Mouse (Mus musculus) hindbrain, embryonic 12.5 days (tissue): Measurements from ENCODE around the gene Ctcf. TPM values are rescaled to one million over a fixed set of nuclear protein-coding genes. Genes with fewer than 3 reads are reported as not detected.

Experiments used
- ATAC-seq: fragments of 200-750 bp; cut with Nextera tagmentation; 2 replicates; pipeline ENCODE4 v1.8.0; 2017; ENCODE audit warnings: moderate TSS enrichment; ENCODE audit not compliant: low FRiP score
- H3K27ac ChIP-seq: fragments of 300-500 bp; sonication (generic); 2 replicates; pipeline ENCODE4 v1.5.1; 2016; ENCODE audit warnings: mild to moderate bottlenecking
- H3K27me3 ChIP-seq: fragments of 300-500 bp; sonication (generic); 2 replicates; pipeline ENCODE4 v1.6.1; 2016; ENCODE audit warnings: mild to moderate bottlenecking
- H3K36me3 ChIP-seq: fragments of 300-500 bp; sonication (generic); 2 replicates; pipeline ENCODE4 v1.6.1; 2016; ENCODE audit warnings: mild to moderate bottlenecking
- H3K4me1 ChIP-seq: fragments of 300-500 bp; sonication (generic); 2 replicates; pipeline ENCODE4 v1.6.1; 2016
- H3K4me2 ChIP-seq: fragments of 300-500 bp; sonication (generic); replicated peaks from 2 replicates; pipeline ENCODE4 v1.6.1; 2016; ENCODE audit warnings: mild to moderate bottlenecking
- H3K4me3 ChIP-seq: fragments of 300-500 bp; sonication (generic); 2 replicates; pipeline ENCODE4 v1.5.1; 2016; ENCODE audit warnings: mild to moderate bottlenecking
- H3K9ac ChIP-seq: fragments of 300-500 bp; sonication (generic); 2 replicates; pipeline ENCODE4 v1.6.1; 2016; ENCODE audit warnings: mild to moderate bottlenecking, moderate library complexity
- H3K9me3 ChIP-seq: fragments of 300-500 bp; sonication (generic); replicated peaks from 2 replicates; pipeline ENCODE4 v1.6.1; 2016; ENCODE audit warnings: mild to moderate bottlenecking
- WGBS: fragments of 180-500 bp; shearing (Covaris S2); methylation state at CpG from one replicate; pipeline ENCODE4 v1.1.7; 2016; 5-methylcytosine and 5-hydroxymethylcytosine counted together
- polyA plus RNA-seq: library from polyadenylated mRNA; unstranded; fragments of >200 nt; fragmentation: Nextera tagmentation; extraction: Ambion mirVana; gene quantifications from 2 replicates; pipeline ENCODE4 v1.2.1, GENCODE M21; 2016

Ctcf gene
- polyA plus RNA-seq, 1 experiment from 2014 or later: 139 TPM

GRCm38 (mm10) chr8:105685325-105685724 lies 49.0 kb downstream of the Ctcf start:
- Histone ChIP-seq H3K27me3 (no peaks in the 10 kb centered on the region), H3K4me3 (no peak overlapping the region), H3K36me3 (peaks cover 38% of the 10 kb centered on the region), H3K9me3 (no peaks in the 10 kb centered on the region), H3K27ac (no peak overlapping the region), H3K4me1 (peaks cover 7% of the 10 kb centered on the region), H3K9ac (no peak overlapping the region), H3K4me2 (no peak overlapping the region; the same call in 1 of the 2 replicates)
- ATAC-seq: no peak
- 85% methylated on average over 7 of the region's 7 CpGs for WGBS

- Histone ChIP-seq H3K9ac (no peak within 1 kb of the TSS), H3K27me3 (no peaks in the 10 kb centered on the region), H3K4me3 (no peak within 1 kb of the TSS; the same call in 1 of the 2 replicates), H3K36me3 (peaks cover 33% of the 10 kb centered on the region), H3K4me1 (peaks cover 7% of the 10 kb centered on the region), H3K4me2 (peak within 1 kb of the TSS; percentile 26; the same call in 1 of the 2 replicates), H3K27ac (no peak within 1 kb of the TSS), H3K9me3 (no peaks in the 10 kb centered on the region)
- 13% methylated on average over 26 of the region's 26 CpGs for WGBS
- ATAC-seq: peak; percentile 47; the same call in 1 of the 2 replicates
Observed at GRCm38 (mm10) chr8:105685796-105686308, 49.5 kb downstream of the Ctcf start, which contains the start of gene Carmil2. Gene Carmil2 (plus strand): TSS chr8:105686274.

- Histone ChIP-seq H3K9ac (no peak overlapping the region), H3K27ac (no peak overlapping the region), H3K4me1 (peaks cover 7% of the 10 kb centered on the region), H3K36me3 (peaks cover 26% of the 10 kb centered on the region), H3K4me3 (no peak overlapping the region), H3K4me2 (no peak overlapping the region), H3K27me3 (no peaks in the 10 kb centered on the region), H3K9me3 (no peaks in the 10 kb centered on the region)
- no peak for ATAC-seq
- 65% methylated on average over 6 of the region's 6 CpGs for WGBS
Observed at GRCm38 (mm10) chr8:105686551-105686950, 50.2 kb downstream of the Ctcf start.

GRCm38 (mm10) chr8:105687512-105687911 lies 51.1 kb downstream of the Ctcf start:
- peaks cover 7% of the 10 kb centered on the region for H3K4me1 ChIP-seq
- H3K4me3 ChIP-seq: no peak overlapping the region
- H3K27me3 ChIP-seq: no peaks in the 10 kb centered on the region
- no peak overlapping the region for H3K9ac ChIP-seq
- no peak for ATAC-seq
- 72% methylated on average over 8 of the region's 8 CpGs for WGBS
- no peak overlapping the region for H3K27ac ChIP-seq
- peaks cover 18% of the 10 kb centered on the region for H3K36me3 ChIP-seq
- H3K4me2 ChIP-seq: no peak overlapping the region
- no peaks in the 10 kb centered on the region for H3K9me3 ChIP-seq

GRCm38 (mm10) chr8:105688242-105688752 lies 51.9 kb downstream of the Ctcf start:
- Histone ChIP-seq H3K36me3 (peaks cover 16% of the 10 kb centered on the region), H3K27me3 (no peaks in the 10 kb centered on the region), H3K4me1 (peaks cover 7% of the 10 kb centered on the region), H3K27ac (no peak overlapping the region), H3K9me3 (no peaks in the 10 kb centered on the region), H3K4me2 (no peak overlapping the region), H3K9ac (no peak overlapping the region), H3K4me3 (no peak overlapping the region)
- WGBS: 70% methylated on average over 14 of the region's 14 CpGs
- ATAC-seq: no peak

- Histone ChIP-seq H3K36me3 (peaks cover 4% of the 10 kb centered on the region; the same call in 1 of the 2 replicates), H3K27ac (no peak overlapping the region), H3K9me3 (no peaks in the 10 kb centered on the region), H3K4me1 (peaks cover 17% of the 10 kb centered on the region), H3K27me3 (no peaks in the 10 kb centered on the region), H3K9ac (no peak overlapping the region), H3K4me3 (no peak overlapping the region), H3K4me2 (no peak overlapping the region)
- WGBS: 64% methylated on average over 35 of the region's 35 CpGs
- no peak for ATAC-seq
Observed at GRCm38 (mm10) chr8:105689256-105689982, 53.1 kb downstream of the Ctcf start.

GRCm38 (mm10) chr8:105689983-105690360 lies 53.6 kb downstream of the Ctcf start:
- Histone ChIP-seq H3K36me3 (0 out of 2 replicates have a peak, but pooled peaks cover 4% of the 10 kb centered on the region), H3K9me3 (no peaks in the 10 kb centered on the region), H3K9ac (no peak overlapping the region), H3K4me2 (no peak overlapping the region), H3K4me3 (no peak overlapping the region), H3K27ac (no peak overlapping the region), H3K4me1 (peaks cover 22% of the 10 kb centered on the region), H3K27me3 (no peaks in the 10 kb centered on the region)
- no peak for ATAC-seq
- WGBS: 89% methylated on average over 9 of the region's 9 CpGs

- ATAC-seq: no peak
- WGBS: 83% methylated on average over 14 of the region's 14 CpGs
- H3K36me3 ChIP-seq: peaks cover 4% of the 10 kb centered on the region; the same call in 1 of the 2 replicates
Observed at GRCm38 (mm10) chr8:105690978-105691377, 54.6 kb downstream of the Ctcf start.

GRCm38 (mm10) chr8:105692449-105693182 lies 56.2 kb downstream of the Ctcf start:
- Histone ChIP-seq H3K4me1 (peaks cover 22% of the 10 kb centered on the region), H3K27ac (no peak overlapping the region), H3K36me3 (peaks cover 21% of the 10 kb centered on the region), H3K4me2 (no peak overlapping the region), H3K9ac (no peak overlapping the region), H3K9me3 (no peaks in the 10 kb centered on the region), H3K4me3 (no peak overlapping the region), H3K27me3 (no peaks in the 10 kb centered on the region)
- 93% methylated on average over 11 of the region's 11 CpGs for WGBS
- ATAC-seq: no peak

More at GRCm38 (mm10) chr8:105690978-105691377, 54.6 kb downstream of the Ctcf start:
- Histone ChIP-seq H3K27me3 (no peaks in the 10 kb centered on the region), H3K4me3 (no peak overlapping the region), H3K4me1 (peaks cover 25% of the 10 kb centered on the region), H3K9ac (no peak overlapping the region), H3K9me3 (no peaks in the 10 kb centered on the region), H3K4me2 (no peak overlapping the region), H3K27ac (no peak overlapping the region)

GRCm38 (mm10) chr8:105693648-105694047 lies 57.3 kb downstream of the Ctcf start:
- Histone ChIP-seq H3K9ac (peak overlapping the region; percentile 77), H3K27ac (peak overlapping the region; percentile 83), H3K36me3 (peaks cover 31% of the 10 kb centered on the region), H3K4me2 (peak overlapping the region; percentile 90), H3K4me3 (peak overlapping the region; percentile 62), H3K4me1 (peaks cover 22% of the 10 kb centered on the region), H3K27me3 (no peaks in the 10 kb centered on the region), H3K9me3 (no peaks in the 10 kb centered on the region)
- peak; percentile 56 for ATAC-seq
- WGBS: 2% methylated on average over 30 of the region's 30 CpGs

- WGBS: 7% methylated on average over 38 of the region's 40 CpGs
- ATAC-seq: peak; percentile 64
- peak overlapping the region; percentile 90 for H3K4me2 ChIP-seq
Observed at GRCm38 (mm10) chr8:105694051-105694799, 57.9 kb downstream of the Ctcf start.

More at GRCm38 (mm10) chr8:105694051-105694799, 57.9 kb downstream of the Ctcf start:
- Histone ChIP-seq H3K4me1 (peaks cover 22% of the 10 kb centered on the region), H3K9ac (peak overlapping the region; percentile 77), H3K27ac (peak overlapping the region; percentile 83), H3K27me3 (no peaks in the 10 kb centered on the region), H3K36me3 (peaks cover 34% of the 10 kb centered on the region), H3K9me3 (no peaks in the 10 kb centered on the region), H3K4me3 (peak overlapping the region; percentile 62)
